Mouse (Mus musculus) lung, adult 18-20 months (tissue): ENCODE results near the gene Gmds.

Experiments
- DNase-seq, 2 experiments: peaks; one replicate each; pipeline ENCODE4 v3.0.0; 2022; ENCODE audit warnings: mixed read lengths in 2 of 2

Gene Gmds

DNA sequence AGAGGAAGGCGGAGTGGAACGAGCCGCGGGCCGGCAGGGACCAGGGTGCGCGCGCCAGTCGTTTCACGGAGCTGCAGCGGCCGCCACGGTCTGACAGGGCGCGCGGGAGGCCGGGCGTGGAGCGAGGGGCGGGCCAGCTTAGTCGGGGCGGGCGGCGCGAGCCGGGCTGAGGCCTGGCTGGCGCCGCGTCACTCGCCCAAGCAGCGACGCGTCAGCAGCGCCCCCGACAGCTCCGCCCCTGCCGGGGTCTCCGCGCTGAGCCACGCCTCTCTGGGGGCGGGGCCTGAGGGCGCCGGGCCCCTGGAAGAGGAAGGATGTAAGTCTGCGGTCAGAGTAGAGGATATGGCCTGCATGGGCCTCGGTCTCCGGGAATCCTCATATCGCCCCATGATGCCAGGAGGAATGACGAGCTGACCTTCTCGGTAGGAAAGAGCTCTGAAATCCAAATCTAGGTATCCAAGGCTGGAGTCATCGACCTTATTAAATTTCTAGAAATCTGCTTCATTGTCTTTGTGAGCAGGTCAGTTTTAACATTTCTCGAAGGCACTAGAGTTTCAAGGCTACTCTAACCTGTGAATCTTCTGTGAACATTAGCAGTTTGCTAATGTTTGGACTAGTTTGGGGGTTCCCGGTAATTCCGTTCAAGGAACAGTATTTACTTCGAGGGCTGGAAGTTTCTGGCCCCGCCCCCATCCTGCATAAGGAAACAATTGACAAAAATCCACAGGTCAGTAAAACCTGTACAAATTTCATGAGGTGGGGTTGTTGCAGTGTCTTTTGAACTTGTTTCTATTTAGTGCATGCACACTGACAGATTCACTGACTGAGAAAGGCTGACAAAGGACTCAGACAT lies at the start of gene Gmds:
Gene Gmds, minus strand, starts transcription at position 228 of the 853 bp plus-strand sequence.
- peak; percentile 95 for DNase-seq

- DNase-seq, result no peak
Observed at GRCm38 (mm10) chr13:32385421-32386092, 47.0 kb upstream of the Gmds start.

- DNase-seq, result peak in 1 of 2 experiments; percentile 3
Observed at GRCm38 (mm10) chr13:32382227-32383010, 43.9 kb upstream of the Gmds start.

- DNase-seq, result no peak
Observed at GRCm38 (mm10) chr13:32378634-32379033, 40.1 kb upstream of the Gmds start.

GRCm38 (mm10) chr13:32372531-32372883 lies 34.0 kb upstream of the Gmds start:
- DNase-seq, result no peak

DNA sequence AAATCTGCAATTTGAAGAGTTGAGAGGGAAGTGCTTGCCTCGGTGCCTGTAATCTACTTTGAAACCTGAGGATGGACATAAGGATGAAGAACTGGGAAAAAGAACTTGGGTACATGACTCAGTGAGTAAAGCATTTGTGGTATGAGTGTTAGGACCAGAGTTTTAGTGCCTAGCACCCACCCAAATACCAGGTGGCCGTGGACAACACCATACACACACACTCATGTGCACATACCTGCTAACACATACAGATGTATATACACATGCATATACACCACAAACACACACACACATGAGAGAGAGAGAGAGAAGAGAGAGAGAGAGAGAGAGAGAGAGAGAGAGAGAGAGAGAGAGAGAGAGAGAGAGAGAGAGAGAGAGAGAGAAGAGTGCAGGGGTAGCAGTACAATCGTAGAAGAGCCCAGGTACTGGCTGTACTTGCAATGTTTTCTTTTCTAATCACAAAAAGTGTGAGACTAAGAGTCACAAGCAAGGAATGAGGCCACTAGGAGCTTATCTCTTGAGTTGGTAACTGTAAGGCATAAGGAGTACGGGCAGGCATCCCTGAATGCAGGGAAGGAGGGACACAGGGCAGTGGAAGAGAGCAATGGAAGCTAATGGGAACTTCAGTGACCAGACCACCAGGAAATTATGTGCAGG lies 33.5 kb upstream of the Gmds start:
- DNase-seq, result no peak

GRCm38 (mm10) chr13:32370751-32371150 lies 32.2 kb upstream of the Gmds start:
- DNase-seq, result no peak

- DNase-seq, result no peak
Observed at GRCm38 (mm10) chr13:32370135-32370534, 31.6 kb upstream of the Gmds start.

DNA sequence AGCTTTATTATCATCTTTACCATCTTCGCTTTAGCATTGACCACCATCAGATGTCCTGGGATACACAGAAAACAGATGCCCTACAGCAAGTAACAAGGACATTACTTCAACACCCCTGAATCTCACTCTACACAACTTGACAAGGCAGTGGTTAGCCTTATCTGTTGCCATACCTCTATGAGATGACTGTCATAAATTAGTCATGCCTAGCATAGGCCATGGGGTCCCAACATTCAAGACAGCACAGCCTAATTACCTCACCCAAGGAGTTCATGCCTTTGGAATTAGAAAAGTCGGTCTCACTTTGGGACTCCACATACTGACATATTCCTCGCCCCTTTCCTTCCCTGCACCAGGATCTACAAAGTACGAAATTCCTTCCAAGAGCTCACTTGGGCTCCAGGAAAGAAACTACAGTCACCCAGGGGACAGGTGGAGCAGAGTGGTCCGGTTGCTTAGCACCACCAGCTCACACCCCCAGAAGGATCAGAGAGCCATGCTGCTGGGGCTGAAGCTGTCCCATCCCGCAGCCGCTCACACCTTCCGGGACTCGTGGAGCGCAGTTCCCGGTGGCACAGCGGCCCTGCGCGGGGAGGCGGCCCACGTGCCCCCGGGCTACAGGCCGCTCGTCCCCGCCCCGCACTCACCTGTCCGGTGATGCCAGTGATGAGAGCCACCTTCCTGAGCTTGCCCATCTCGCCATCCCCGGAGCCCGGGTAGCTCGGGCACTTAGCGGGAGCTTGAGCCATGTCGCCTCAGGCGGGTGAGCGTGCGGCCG lies 616 bp downstream of the Gmds start:
- no peak for DNase-seq

GRCm38 (mm10) chr13:32318309-32318708 lies 20.2 kb downstream of the Gmds start:
- no peak for DNase-seq

- DNase-seq, result no peak
Observed at GRCm38 (mm10) chr13:32317354-32317753, 21.2 kb downstream of the Gmds start.

- peak; percentile 39 to 64 for DNase-seq
Observed at GRCm38 (mm10) chr13:32312663-32313062, 25.9 kb downstream of the Gmds start.

DNA sequence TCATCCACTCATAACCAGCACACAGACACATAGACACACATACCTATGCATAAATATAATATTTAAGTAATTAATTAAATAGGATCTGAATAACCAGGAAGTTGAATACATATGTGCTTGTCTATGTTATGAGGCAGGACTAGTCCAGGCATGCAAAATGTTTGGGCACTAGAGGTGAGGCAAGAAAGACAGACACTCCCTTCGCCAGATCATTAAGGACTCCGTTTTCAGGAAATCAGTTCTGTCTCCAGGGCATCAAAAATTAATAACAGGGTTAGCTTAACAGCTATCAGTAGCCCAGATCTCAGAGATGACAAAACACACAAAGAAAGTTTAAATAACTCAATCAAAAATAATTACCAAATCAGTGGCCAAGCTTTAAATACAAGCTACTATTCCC lies 27.1 kb downstream of the Gmds start:
- no peak for DNase-seq

DNA sequence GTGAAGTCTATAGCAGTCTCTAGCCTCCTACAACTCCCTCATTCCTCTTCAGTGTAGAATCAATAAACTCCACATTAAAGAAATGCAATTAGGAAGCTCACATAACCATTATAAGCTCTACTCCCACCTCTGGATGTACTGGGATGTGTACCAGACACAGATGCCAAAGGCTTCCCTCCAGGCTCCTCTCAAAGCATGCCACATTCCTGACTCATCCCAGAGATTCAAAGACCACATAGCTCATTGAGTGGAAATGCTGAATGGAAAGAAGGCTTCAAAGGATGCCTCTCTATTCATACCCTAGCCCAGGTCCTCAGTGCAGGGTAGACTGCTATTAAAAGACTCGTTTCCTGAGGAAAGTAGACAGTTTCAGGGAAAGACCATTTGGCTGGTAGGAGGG lies 40.1 kb downstream of the Gmds start:
- no peak for DNase-seq

GRCm38 (mm10) chr13:32297398-32297797 lies 41.1 kb downstream of the Gmds start:
- peak; percentile 13 to 23 for DNase-seq

GRCm38 (mm10) chr13:32294416-32295195 lies 43.9 kb downstream of the Gmds start:
- DNase-seq, result no peak

- DNase-seq, result no peak
Observed at GRCm38 (mm10) chr13:32272937-32273496, 65.5 kb downstream of the Gmds start.

GRCm38 (mm10) chr13:32269757-32270156 lies 68.8 kb downstream of the Gmds start:
- DNase-seq, result no peak

DNA sequence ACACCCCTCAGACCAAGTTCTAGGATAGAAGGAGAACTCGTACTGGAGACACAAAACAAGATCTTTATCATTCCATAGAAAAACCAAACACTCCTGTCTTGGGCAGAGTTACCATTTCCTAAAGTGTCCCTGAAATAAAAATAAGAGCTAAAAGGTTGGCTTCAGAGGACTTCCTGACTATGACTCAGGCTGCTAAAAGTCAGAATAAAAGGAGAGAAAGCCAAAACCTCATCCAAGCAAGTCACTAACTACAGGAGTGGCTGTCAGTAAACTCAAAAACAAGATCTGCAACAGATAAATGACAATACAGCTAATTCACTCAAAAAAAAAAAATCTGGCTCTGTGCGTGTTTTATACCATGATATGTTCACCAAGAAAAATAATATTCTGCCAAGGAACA lies 69.3 kb downstream of the Gmds start:
- no peak for DNase-seq

DNA sequence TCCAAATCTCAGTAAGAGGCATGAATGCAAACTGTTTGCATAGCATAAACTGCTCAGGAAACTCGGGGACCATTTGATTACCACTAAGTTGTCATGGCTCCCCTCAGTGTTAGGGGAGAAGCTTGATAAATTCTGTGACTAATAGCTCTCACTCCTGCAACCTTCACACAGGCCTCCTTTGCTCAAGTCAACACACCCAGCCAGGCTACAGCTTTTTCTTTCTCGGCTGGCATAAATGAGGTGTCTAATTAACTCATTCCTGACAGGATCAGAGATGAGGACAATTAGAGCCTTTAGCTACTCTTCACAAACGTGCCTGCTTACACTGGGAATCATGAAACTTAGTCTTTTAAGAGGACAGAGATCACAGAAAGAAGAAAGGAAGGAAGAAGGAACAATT lies 70.3 kb downstream of the Gmds start:
- DNase-seq, result no peak
